In the genomic region with DNA sequence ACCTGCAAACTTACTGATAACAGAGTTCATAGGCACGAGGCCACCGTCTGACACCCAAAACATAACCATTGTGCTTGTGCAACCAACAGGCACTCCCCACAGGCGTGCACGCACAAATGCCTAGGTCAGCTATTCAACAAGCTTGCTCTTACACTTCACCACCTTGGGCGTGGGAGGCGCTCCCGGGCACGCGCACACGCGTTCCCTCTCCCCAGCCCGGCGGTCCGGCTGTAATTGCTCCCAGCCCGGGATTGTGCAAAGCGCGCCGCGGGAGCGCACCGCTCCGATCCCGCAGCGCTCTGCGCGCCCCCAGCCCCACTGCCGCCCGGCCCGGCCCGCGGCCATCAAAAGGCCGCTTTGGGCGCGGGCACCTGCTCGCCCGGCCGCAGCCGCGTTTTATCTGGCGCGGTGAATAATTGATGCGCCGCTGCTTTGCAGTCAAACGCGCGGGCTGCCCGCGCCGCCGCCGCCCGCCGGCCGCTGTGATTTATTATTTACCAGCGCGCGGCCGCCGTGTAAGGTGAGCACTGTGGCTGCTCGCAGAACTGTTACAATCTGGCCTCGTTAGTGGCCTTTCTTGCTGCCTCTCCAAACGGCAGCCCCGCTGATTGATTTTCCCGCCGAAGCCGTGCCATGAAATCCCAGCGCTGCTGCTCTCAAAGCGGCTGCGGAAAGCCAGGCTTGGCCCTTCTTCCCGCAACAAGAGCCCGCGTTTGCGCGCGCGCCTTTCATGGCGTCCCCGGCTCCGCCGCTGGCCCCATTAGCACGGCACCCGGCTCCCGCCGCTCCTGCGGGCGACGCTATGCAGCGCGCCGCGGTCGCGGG, we compare ENCODE assay signal across 8 mouse cellular contexts.
DNase-seq lines count a peak whose midpoint lies in the region; ATAC-seq and TF ChIP-seq lines count a peak whose summit lies in the region.

No protein-coding gene starts in this region.

- DNase-seq in heart, adult 8-10 months (ENCODE audit: low spot score) = no peak
- peak; percentile 21 for DNase-seq in heart, postnatal 4 days
- DNase-seq in liver, embryonic 13.5 days = no peak
- no peak for DNase-seq in ovary, postnatal 10 days (ENCODE audit: low spot score)
- no peak for DNase-seq in adrenal gland, adult 18-20 months (ENCODE audit: low spot score in 2 of 2)

- H3K4me1 ChIP-seq in heart, embryonic 13.5 days = no peaks in the 10 kb centered on the region
- H3K4me1 ChIP-seq in cortical plate, adult 2 months (ENCODE audit: control insufficient read depth, insufficient read depth, low read length) = no peaks in the 10 kb centered on the region
- 0 out of 2 replicates have a peak, but pooled peaks cover 3% of the 10 kb centered on the region for H3K4me1 ChIP-seq in liver, embryonic 13.5 days (replicated peaks)
- H3K4me1 ChIP-seq in olfactory bulb, adult 2 months (ENCODE audit: control insufficient read depth, insufficient read depth, low read length) = peaks cover 8% of the 10 kb centered on the region

- peak overlapping the region; percentile 75 for H3K9ac ChIP-seq in heart, embryonic 13.5 days
- H3K9ac ChIP-seq in liver, embryonic 13.5 days = no peak overlapping the region

- peaks cover 85% of the 10 kb centered on the region for H3K27me3 ChIP-seq in heart, embryonic 13.5 days (replicated peaks)
- H3K27me3 ChIP-seq in liver, embryonic 13.5 days = peaks cover 54% of the 10 kb centered on the region

- 0 out of 2 replicates have a peak, but pooled peaks have one; percentile 31 for ATAC-seq in heart, embryonic 13.5 days (ENCODE audit: extremely low read depth, insufficient number of reproducible peaks, low FRiP score, low TSS enrichment)
- no peak for ATAC-seq in liver, embryonic 13.5 days (ENCODE audit: low read depth)

- TF ChIP-seq POLR2A in cortical plate, adult 2 months (IDR thresholded peaks at IDR 0.05; ENCODE audit: extremely low read depth, insufficient read depth, low read length) = no peak
- no peak for TF ChIP-seq POLR2A in olfactory bulb, adult 2 months (IDR thresholded peaks at IDR 0.05; ENCODE audit: insufficient read depth, low read depth, low read length)

- under 1% methylated on average over 93 of the region's 93 CpGs for WGBS in heart, embryonic 13.5 days
- WGBS in liver, embryonic 13.5 days (ENCODE audit: insufficient replicate concordance) = 2% methylated on average over 89 of the region's 93 CpGs
- WGBS in olfactory bulb, adult 2 months = 2% methylated on average over 93 of the region's 93 CpGs

- 0 out of 2 replicates have a peak, but pooled peaks cover 3% of the 10 kb centered on the region for H3K9me3 ChIP-seq in heart, embryonic 13.5 days
- no peaks in the 10 kb centered on the region for H3K9me3 ChIP-seq in liver, embryonic 13.5 days (replicated peaks)

- no peaks in the 10 kb centered on the region for H3K36me3 ChIP-seq in heart, embryonic 13.5 days
- no peaks in the 10 kb centered on the region for H3K36me3 ChIP-seq in liver, embryonic 13.5 days

- TF ChIP-seq CTCF in cortical plate, adult 2 months (IDR thresholded peaks at IDR 0.05; ENCODE audit: extremely low read depth, insufficient read depth, low read length) = no peak
- no peak for TF ChIP-seq CTCF in olfactory bulb, adult 2 months (IDR thresholded peaks at IDR 0.05; ENCODE audit: insufficient read depth, low read depth, low read length)

- H3K27ac ChIP-seq in heart, embryonic 13.5 days (replicated peaks) = no peak overlapping the region
- no peak overlapping the region for H3K27ac ChIP-seq in cortical plate, adult 2 months (ENCODE audit: insufficient read depth, low read length)
- no peak overlapping the region for H3K27ac ChIP-seq in liver, embryonic 13.5 days
- H3K27ac ChIP-seq in olfactory bulb, adult 2 months (ENCODE audit: insufficient read depth, low read depth, low read length) = no peak overlapping the region

- peak overlapping the region; percentile 63 for H3K4me3 ChIP-seq in heart, embryonic 13.5 days
- H3K4me3 ChIP-seq in cortical plate, adult 2 months (ENCODE audit: insufficient read depth, low read length) = 0 out of 2 replicates have a peak overlapping the region, but pooled peaks have one; percentile 5
- peak overlapping the region; percentile 44 for H3K4me3 ChIP-seq in liver, embryonic 13.5 days (replicated peaks)
- H3K4me3 ChIP-seq in olfactory bulb, adult 2 months (ENCODE audit: insufficient read depth, low read depth, low read length) = peak overlapping the region; percentile 45

- H3K4me2 ChIP-seq in heart, embryonic 13.5 days = peak overlapping the region; percentile 97
- H3K4me2 ChIP-seq in liver, embryonic 13.5 days = peak overlapping the region; percentile 62

Comparison
In these comparisons a context has a peak if more than half of its experiments do, and no peak if none do; other contexts are left out.
1. H3K4me3 ChIP-seq: peak in every context shown above with its lines; median percentile 63 in heart, embryonic 13.5 days; 45 in olfactory bulb, adult 2 months; 44 in liver, embryonic 13.5 days; 5 in cortical plate, adult 2 months.